Mouse (Mus musculus) Patski (cell line): ENCODE data around the gene Dglucy. TPM values are rescaled to one million over a fixed set of nuclear protein-coding genes. Genes with fewer than 3 reads are reported as not detected.
A peak's percentile ranks its signal among the peaks of the same experiment; 100 is the strongest.

Source experiments
- ATAC-seq: fragments of 100-300 bp; one replicate; pipeline ENCODE4 v1.8.0; 2021
- CTCF ChIA-PET: fragments of 350-600 bp; sonication (Branson Sonifier 250); formaldehyde crosslinking; loops from one replicate; lab custom pipeline; 2022; ENCODE audit warnings: inconsistent platforms; lab: Charles Lee
- POLR2A ChIA-PET: fragments of 350-600 bp; sonication (Branson Sonifier 250); formaldehyde crosslinking; loops from one replicate; lab custom pipeline; 2022; ENCODE audit warnings: antibody characterized with exemption, inconsistent platforms; lab: Charles Lee
- DNase-seq: peaks from one replicate; pipeline ENCODE4 v3.0.0-alpha.2; 2011; ENCODE audit warnings: low read depth, low spot score
- H3K27me3 ChIP-seq: fragments of 371-371 bp; one replicate; pipeline ENCODE4 v1.5.1; 2021
- CTCF ChIP-seq: fragments of 100-300 bp; IDR thresholded peaks from one replicate; pipeline ENCODE4 v1.5.1; 2021
- in situ Hi-C: fragments of 300-500 bp; cut with MboI; formaldehyde crosslinking; loops from 3 replicates; pipeline ENCODE4 v1.11.1; 2018; ENCODE audit warnings: low pct_unique_long_range_greater_than_20kb, mixed read lengths
- polyA plus RNA-seq: library from polyadenylated mRNA; unstranded; gene quantifications from one replicate; pipeline ENCODE4 v1.2.3, GENCODE M21; 2021

Dglucy gene
- polyA plus RNA-seq, 1 experiment from 2014 or later = 17.9 TPM

DNA sequence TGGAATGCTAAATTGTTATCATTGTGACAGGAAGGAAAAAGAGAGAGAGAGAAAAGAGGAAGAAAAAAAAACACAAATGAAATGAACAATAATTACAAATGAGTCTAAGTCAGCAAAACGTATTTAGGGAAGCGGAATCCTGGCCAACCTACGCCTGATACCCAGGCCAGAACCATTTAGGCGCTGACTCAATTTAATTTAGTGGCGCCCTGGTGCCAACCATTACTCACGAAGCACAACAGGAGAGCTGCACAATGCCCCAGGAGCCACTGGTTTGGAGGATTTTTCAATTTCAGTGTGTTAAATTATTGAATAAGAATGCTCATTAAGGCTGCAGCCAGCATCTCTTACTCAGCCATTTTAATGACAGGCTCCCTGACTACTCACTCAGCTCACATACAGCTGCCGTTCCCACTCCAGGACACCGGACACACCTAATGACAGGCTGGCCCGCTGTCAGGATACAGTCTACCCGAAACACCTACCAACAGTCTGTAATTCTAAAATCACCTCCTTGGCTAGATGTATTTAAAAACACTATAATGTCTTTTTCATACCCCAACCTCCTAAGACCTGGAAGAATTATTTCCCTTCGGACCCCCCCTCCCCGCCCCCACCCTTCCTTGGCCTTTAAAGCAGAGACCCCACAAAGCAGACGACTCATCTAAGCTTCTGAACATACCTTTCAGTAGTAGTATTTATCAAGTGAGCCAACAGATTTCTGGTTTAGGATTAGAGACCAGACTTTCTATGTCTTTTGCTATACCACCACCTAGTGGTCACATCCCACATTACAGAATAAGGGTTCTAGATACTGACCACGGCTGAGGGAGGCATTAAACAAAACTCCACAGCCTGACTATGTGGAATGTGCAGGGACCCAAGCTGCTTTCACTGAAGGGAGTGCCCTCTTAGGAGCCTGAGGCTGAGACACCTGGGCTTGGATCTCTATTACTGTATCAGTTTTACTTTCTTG lies 147.1 kb downstream of the Dglucy start:
- POLR2A ChIA-PET = interaction anchor here (1.4 kb wide), 1 partner anchor 77 kb away, joined by 3 read pairs; no protein-coding TSS in a partner anchor
- DNase-seq = peak; percentile 17
- ATAC-seq = peak; percentile 71
- TF ChIP-seq CTCF = no peak
- in situ Hi-C loops = loop anchor here (5.0 kb wide), 1 partner anchor 79 kb away; no protein-coding TSS in a partner anchor
- CTCF ChIA-PET = interaction anchor here (0.7 to 3.9 kb wide), 7 partner anchors 14 to 79 kb away, joined by 3 to 20 read pairs (median 3); no protein-coding TSS in a partner anchor
- no peaks in the 10 kb centered on the region for H3K27me3 ChIP-seq

DNA sequence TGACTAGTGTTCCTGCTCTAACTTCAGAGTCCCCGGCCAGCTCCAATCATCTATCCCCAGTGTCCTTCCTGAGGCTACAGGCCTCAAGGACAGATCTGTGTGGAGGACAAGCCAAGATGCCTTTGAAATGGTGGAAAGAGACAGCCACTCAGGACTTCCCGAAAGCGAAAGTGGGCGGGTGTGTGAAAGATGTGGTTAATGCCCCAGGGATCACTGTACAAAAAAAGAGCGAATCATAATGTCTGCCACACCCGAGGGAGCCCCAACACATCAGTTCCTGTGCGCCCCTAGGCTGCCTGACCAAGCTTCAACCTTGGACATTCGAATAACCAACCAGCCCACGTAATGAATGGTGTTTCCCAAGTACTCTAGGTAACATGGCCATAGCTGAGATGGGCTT lies 149.4 kb downstream of the Dglucy start:
- H3K27me3 ChIP-seq = no peaks in the 10 kb centered on the region
- in situ Hi-C loops = loop anchor here (5.0 kb wide), 1 partner anchor 81 kb away; no protein-coding TSS in a partner anchor
- CTCF ChIA-PET = interaction anchor here (0.7 to 3.9 kb wide), 2 partner anchors 58 to 79 kb away, joined by 3 to 20 read pairs; no protein-coding TSS in a partner anchor
- DNase-seq (no peak), ATAC-seq (no peak)
- POLR2A ChIA-PET = interaction anchor here (0.6 kb wide), 1 partner anchor 367 kb away, joined by 5 read pairs; no protein-coding TSS in a partner anchor
- no peak for TF ChIP-seq CTCF

DNA sequence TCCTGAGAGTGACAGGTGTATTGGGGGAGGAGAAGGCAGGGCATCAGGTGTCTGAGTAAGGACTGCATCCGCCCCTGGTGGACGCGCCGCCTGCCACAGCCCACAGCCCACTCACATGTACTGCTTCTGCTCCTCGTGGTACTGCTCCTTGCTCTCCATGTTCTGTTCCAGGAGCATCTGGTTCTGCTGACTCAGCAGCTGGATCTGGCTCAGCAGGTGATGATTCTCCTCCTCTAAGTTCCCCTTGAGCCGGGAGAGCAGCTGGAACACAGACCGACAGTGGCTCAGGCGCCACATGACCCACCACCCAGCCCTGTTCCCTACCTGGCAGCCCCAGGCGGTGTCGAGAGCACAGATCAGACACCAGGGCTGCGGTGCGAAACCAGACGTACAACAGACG lies 152.8 kb downstream of the Dglucy start:
- ATAC-seq = no peak
- TF ChIP-seq CTCF = no peak
- no peaks in the 10 kb centered on the region for H3K27me3 ChIP-seq
- POLR2A ChIA-PET = no interaction called here
- in situ Hi-C loops = loop anchor here (10.0 kb wide), 1 partner anchor 207 kb away; the partner anchor contains the start of gene Rps6ka5
- no peak for DNase-seq
- CTCF ChIA-PET = interaction anchor here (0.9 to 1.8 kb wide), 3 partner anchors 9 to 98 kb away, joined by 3 to 5 read pairs (median 4); partner anchors contain the start of gene Ccdc88c

DNA sequence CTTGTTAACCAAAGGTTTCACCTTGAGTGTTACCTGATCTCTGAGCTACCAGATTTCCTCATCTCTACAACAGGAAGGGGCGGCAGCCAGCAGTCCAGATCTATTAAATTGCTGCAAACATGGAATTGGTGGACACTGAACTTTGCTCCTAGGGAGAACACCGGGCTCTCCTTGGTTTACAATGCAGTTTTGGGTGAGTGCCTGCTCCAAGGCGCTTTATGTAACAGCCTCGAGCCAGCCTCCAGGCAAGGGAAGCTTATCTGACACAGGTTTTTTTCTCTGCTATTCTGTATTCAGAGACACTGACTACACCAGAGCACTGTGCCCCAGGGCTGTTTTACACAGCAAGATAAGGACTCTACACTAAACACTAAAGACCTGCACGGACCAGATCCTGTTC lies 155.9 kb downstream of the Dglucy start:
- CTCF ChIA-PET = interaction anchor here (1.0 to 1.6 kb wide), 3 partner anchors 17 to 95 kb away, joined by 3 to 6 read pairs (median 3); partner anchors contain the start of gene Ccdc88c
- TF ChIP-seq CTCF = no peak
- ATAC-seq = no peak
- H3K27me3 ChIP-seq = no peaks in the 10 kb centered on the region
- in situ Hi-C loops = loop anchor here (10.0 kb wide), 1 partner anchor 210 kb away; the partner anchor contains the start of gene Rps6ka5
- no peak for DNase-seq
- POLR2A ChIA-PET = no interaction called here

DNA sequence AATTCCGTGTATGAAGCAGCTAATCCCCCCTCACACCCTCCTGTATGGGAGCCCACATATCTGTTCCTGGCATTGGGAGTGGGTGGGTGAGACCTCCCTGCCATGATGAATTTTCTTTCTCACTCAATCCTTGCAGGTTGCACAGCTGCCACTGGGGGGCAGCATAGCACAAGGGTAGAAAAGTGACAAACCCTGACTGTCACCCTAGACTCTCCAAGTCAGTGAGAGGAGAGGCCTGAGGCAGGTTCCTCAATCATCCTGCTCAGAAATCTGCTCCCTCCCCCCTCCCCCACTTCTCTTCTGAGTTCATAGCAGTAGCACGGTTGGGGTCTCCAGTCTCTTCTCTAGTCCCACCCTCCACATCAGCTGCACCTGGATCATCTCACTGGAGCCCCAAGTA lies 157.3 kb downstream of the Dglucy start:
- H3K27me3 ChIP-seq = no peaks in the 10 kb centered on the region
- DNase-seq = no peak
- POLR2A ChIA-PET = interaction anchor here (0.6 to 0.7 kb wide), 2 partner anchors 114 to 750 kb away, joined by 3 read pairs; no protein-coding TSS in a partner anchor
- ATAC-seq = no peak
- CTCF ChIA-PET = interaction anchor here (0.7 to 1.6 kb wide), 4 partner anchors 9 to 93 kb away, joined by 3 to 6 read pairs (median 4); partner anchors contain the start of gene Ccdc88c
- in situ Hi-C loops = loop anchor here (10.0 kb wide), 1 partner anchor 211 kb away; the partner anchor contains the start of gene Rps6ka5
- TF ChIP-seq CTCF = no peak

DNA sequence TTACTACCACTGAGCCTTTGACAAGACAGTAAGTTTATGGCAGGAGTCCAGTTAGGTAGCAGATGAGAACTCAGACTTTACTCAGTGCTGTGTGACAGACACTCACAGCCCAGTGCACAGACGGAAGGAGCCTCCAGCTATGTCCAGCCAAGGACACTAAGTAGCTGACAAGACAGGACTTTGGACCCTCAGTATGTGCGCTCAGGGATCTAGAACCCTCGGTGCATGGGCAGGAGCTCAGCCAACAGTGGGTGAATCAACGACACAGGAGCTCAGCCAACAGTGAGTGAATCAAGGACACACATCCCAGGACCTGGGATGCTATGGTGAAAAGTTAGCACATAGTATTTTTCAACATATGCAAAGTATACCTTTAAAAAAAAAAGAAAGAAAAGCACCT lies 157.9 kb downstream of the Dglucy start:
- in situ Hi-C loops = loop anchor here (10.0 kb wide), 1 partner anchor 212 kb away; the partner anchor contains the start of gene Rps6ka5
- no peak for TF ChIP-seq CTCF
- H3K27me3 ChIP-seq = no peaks in the 10 kb centered on the region
- ChIA-PET POLR2A (interaction anchor here (0.6 kb wide), 2 partner anchors 751 to 1038 kb away, joined by 3 read pairs; no protein-coding TSS in a partner anchor), CTCF (interaction anchor here (1.2 to 1.6 kb wide), 3 partner anchors 9 to 22 kb away, joined by 3 to 6 read pairs (median 4); no protein-coding TSS in a partner anchor)
- ATAC-seq = no peak
- DNase-seq = no peak

DNA sequence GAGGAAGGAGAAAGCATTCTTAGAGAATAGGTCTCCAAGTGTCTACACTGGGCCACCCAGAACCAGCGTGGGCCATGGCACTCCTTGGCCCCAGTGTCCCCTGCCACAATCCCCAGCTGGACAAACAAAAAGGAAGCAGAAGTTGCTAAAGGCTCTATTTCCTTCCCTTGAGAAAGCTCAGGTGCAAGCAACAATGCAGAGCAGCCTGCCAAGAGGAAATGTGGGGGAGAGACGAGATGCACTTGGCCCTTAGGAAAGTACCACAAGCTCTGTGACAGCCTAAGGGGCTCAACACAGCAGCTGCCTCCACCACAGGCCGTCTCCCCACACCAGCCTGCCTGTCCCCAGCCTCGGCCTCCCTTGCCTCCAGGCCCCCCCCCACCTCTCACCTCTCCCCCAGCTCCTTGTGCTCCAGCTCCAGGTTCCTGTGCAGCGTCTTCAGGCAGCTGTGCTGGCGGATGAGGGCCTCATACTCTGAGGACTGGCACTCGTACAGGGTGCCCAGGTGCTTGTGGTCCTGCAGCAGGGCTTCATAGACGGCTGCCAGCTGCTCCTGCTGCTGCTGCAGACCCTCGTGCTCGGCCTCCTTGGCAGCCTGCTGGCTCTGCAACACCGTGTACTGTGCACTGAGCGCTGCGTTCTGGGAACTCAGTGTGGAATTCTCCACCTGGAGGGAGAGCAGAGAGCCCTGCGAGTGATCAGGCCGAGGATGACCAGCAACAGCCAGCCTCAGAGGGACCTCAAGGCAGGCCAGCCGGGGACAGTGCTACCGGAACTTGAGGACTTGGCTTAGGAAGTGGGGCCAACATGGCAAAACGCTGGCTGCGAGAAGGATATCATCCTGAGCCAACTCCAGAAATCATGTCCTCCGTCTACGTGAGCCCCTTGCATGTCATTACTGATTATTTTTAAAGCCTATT lies 158.8 kb downstream of the Dglucy start:
- ATAC-seq = no peak
- DNase-seq = no peak
- no peak for TF ChIP-seq CTCF
- POLR2A ChIA-PET = interaction anchor here (0.6 kb wide), 1 partner anchor 1039 kb away, joined by 3 read pairs; no protein-coding TSS in a partner anchor
- in situ Hi-C loops = loop anchor here (10.0 kb wide), 1 partner anchor 213 kb away; the partner anchor contains the start of gene Rps6ka5
- CTCF ChIA-PET = interaction anchor here (1.2 to 1.5 kb wide), 2 partner anchors 10 to 11 kb away, joined by 3 to 4 read pairs; no protein-coding TSS in a partner anchor
- no peaks in the 10 kb centered on the region for H3K27me3 ChIP-seq

DNA sequence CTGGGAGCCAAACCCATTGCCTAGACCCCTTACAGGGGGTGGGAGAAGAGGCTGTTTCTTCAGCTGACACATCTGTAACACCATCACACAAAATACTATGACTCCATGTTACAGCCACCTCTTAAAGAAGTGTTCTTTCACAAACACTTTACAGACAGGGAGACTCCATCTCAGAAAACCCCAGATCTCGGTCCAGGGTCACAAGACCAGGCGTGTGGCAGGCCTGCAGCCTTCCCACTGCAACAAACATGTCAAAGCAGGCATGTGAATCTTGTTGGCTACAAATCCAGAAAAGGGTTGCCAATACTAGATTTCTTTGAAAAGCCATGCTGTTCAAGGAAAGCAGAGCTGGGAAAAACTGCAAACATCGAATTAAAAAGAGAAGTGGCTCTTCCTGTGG lies 162.5 kb downstream of the Dglucy start:
- no peak for ATAC-seq
- H3K27me3 ChIP-seq = no peaks in the 10 kb centered on the region
- POLR2A ChIA-PET = no interaction called here
- CTCF ChIA-PET = interaction anchor here (1.0 kb wide), 1 partner anchor 10 kb away, joined by 3 read pairs; no protein-coding TSS in a partner anchor
- no peak for DNase-seq
- no peak for TF ChIP-seq CTCF
- in situ Hi-C loops = no loop called here

DNA sequence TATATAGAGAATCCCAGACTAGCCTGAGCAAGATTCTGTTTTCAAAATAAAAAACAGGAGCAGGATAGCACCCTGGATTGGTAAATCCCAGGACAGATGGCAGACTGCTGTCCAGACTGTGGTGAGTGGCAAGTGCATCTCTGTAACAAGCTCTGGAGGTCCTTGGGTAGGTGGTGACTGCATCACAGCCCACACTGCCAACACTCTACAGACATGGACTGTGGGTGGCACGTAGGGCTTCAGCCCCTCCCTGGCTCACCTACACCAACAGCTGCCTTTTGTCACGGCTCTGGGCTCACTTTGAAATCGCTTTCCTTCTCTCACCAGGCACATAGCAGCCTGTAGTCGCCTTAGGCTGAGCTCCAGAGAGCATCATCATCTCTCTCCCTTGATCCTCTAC lies 164.3 kb downstream of the Dglucy start:
- ChIA-PET POLR2A (no interaction called here), CTCF (no interaction called here)
- in situ Hi-C loops = no loop called here

More for the DNA sequence above, 164.3 kb downstream of the Dglucy start:
- no peak for DNase-seq
- ATAC-seq = no peak
- no peaks in the 10 kb centered on the region for H3K27me3 ChIP-seq
- TF ChIP-seq CTCF = no peak
